Mouse (Mus musculus) forelimb bud, embryonic 11.5 days (tissue): ENCODE data around the gene Hand1.

Source experiments
- DNase-seq: peaks from one replicate; pipeline ENCODE4 v3.0.0-alpha.2; 2012; ENCODE audit warnings: low read depth, low spot score

Hand1 gene

DNA sequence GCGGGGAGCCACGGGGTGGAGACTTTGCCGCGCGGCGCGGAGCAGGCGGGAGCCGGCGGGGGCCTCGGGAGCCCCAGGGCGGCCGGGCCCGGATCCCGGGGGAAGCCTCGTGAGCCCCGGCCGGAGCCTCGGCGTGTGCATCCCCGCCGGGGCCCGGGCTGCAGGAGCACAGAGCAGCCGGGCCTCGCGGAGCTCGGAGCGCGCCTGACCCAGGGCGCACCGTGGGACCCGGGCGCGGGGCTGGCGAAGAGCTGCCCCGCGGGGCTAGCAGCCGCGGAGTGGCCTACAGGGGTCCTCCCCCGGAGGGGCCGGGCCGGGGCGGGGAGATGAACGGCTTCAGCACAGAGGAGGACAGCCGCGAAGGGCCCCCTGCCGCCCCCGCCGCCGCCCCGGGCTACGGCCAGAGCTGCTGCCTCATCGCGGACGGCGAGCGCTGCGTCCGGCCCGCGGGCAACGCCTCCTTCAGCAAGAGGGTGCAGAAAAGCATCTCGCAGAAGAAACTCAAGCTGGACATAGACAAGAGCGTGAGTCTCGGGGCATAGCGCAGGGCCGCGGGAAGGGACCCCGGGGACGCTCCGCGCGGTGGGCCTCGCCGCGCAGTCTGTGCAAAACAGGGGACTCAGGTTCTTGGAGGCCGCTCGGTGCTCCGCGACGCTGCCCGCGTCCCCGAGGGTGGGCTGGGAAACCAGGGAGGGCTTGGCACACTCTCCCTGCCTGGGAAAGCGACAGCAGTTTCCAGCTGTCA, 30.7 kb downstream of the Hand1 start:
- no peak for DNase-seq

DNA sequence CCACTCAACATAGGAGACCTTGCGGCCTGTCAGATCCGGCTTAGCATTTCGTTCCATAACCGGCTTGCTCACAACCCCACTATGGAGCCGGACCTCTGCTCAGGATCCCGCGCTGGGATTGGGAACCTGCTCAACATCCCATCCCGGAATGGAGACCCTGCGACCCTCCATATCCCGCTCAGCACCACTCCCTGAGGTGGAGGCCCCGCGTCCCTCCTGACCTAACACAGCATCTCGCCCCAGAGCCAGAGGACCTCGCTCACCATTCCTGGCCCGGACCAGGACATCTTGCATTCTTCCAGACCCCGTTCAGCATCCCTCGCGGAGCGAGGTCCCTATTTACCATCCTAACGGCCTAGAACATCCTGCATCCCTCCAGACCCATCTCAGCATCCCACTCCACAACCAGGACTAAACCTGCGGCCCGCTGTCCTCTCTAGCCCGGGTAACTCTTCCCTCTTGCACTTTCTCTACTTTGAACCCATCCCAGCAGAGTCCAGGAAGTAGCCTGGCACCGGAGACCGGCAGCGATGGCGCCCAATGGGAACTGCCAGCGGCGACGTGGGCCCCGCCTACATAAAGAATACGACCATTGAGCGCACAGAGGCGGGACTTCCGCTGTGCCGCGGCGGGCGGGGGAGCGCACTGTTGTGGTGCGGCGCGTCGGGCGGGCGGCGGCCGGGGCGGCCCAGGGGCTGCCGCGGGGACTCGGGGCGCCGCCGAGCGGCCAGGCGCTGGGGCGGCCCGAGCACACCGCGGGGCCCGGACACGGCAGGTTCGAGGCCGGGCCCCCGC, 31.4 kb downstream of the Hand1 start, which contains the start of gene Sap30l:
Sap30l (plus strand) TSS at position 667 of the 795 bp plus-strand sequence.
- DNase-seq: peak; percentile 91

- no peak for DNase-seq
These were observed 32.2 kb downstream of the Hand1 start for GRCm38 (mm10) chr11:57800266-57800951.

DNA sequence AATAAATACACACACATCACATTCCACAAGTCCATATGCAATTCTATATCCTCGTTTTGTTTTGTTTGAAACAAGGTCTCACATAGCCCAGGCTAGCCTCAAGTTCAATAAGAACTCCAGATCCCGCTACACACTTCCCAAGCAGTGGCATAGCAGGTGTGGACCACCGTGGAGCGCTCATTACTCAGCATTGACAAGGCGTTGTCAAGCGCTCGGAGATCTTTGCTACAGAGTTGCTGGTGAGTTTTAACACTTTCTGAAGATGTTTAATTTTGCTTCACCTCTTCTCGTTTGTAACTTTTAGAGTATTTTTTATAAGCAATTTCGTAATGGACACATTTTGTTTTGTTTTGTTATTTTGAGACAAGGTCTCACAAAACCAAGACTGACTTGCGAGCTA, 33.2 kb downstream of the Hand1 start:
- no peak for DNase-seq

- DNase-seq: no peak
These were observed 34.8 kb downstream of the Hand1 start for GRCm38 (mm10) chr11:57797828-57798227.

GRCm38 (mm10) chr11:57795086-57795485, 37.5 kb downstream of the Hand1 start:
- DNase-seq: no peak

DNA sequence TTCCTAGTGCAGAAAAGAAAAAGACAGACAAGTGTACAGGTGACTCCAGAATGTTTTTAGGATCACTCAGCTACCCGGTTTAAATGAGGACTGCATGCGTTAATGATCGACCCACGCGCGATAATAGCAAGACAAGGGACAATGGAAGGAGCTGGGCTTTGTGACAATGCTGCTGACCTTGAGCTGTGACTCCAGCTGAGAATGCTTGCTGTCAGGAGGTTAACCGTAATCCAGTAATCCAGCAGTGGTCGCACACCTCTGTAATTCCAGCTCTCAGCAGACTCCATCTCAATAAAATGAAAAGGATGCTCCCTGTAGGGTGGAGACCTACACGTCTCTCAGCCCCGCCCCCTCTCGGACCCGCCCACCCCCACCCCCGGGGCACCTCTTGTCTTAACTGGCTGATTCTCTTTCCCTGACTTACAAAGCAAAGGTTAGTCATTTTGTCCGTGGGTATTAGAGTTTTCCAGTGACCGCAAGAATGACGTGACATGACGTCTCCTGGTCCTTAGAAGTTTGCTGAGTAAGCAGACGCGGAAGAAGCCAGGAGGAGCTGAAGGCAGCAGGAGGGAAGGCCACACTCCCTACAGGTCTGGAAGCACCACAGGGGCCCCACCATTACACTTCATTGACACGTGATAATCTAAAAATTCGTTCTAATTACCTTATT, 41.6 kb downstream of the Hand1 start:
- no peak for DNase-seq

GRCm38 (mm10) chr11:57787913-57788312, 44.7 kb downstream of the Hand1 start:
- DNase-seq: no peak

GRCm38 (mm10) chr11:57786616-57787418, 45.8 kb downstream of the Hand1 start:
- peak; percentile 61 for DNase-seq

GRCm38 (mm10) chr11:57779824-57780223, 52.8 kb downstream of the Hand1 start:
- DNase-seq: no peak
